In genomic region chr1:20311485-20311884, GRCm38 (mm10) we compare ENCODE assay signal across 8 mouse cellular contexts.
A peak's percentile ranks its signal among the peaks of the same experiment; 100 is the strongest.
DNase-seq lines count a peak whose midpoint lies in the region; ATAC-seq and TF ChIP-seq lines count a peak whose summit lies in the region.

No protein-coding gene starts in this region.

- no peaks in the 10 kb centered on the region for H3K36me3 ChIP-seq in heart, embryonic 10.5 days
- no peaks in the 10 kb centered on the region for H3K36me3 ChIP-seq in ES-E14 (ENCODE audit: control insufficient read depth, insufficient read depth, low read length, poor library complexity, severe bottlenecking)
- no peaks in the 10 kb centered on the region for H3K36me3 ChIP-seq in hindbrain, embryonic 11.5 days (ENCODE audit: control insufficient read depth, insufficient read depth, low read length)
- no peaks in the 10 kb centered on the region for H3K36me3 ChIP-seq in midbrain, embryonic 11.5 days (ENCODE audit: control insufficient read depth, insufficient read depth, low read length)

- in situ Hi-C loops in ES-E14 (cut with MboI; ENCODE audit: low sequenced_read_pairs in 2 of 2, unreplicated experiment in 2 of 2) = loop anchor here in 1 of 2 experiments (25.0 kb wide), 1 partner anchor 201 kb away; no protein-coding TSS in a partner anchor

- ATAC-seq in hindbrain, embryonic 11.5 days (ENCODE audit: low FRiP score) = peak; percentile 47; the same call in 1 of the 2 replicates
- ATAC-seq in midbrain, embryonic 11.5 days (ENCODE audit: low FRiP score) = peak; percentile 68
- no peak for ATAC-seq in granulocyte monocyte progenitor cell, adult 5-6 weeks (replicated peaks; ENCODE audit: poor library complexity, severe bottlenecking)

- no peaks in the 10 kb centered on the region for H3K9me3 ChIP-seq in heart, embryonic 10.5 days
- H3K9me3 ChIP-seq in ES-E14 (ENCODE audit: control insufficient read depth, insufficient read depth, low read depth, low read length) = no peaks in the 10 kb centered on the region
- no peaks in the 10 kb centered on the region for H3K9me3 ChIP-seq in hindbrain, embryonic 11.5 days (ENCODE audit: control insufficient read depth, low read length)
- no peaks in the 10 kb centered on the region for H3K9me3 ChIP-seq in midbrain, embryonic 11.5 days (ENCODE audit: control insufficient read depth, low read length)

- H3K4me3 ChIP-seq in heart, embryonic 10.5 days = no peak overlapping the region
- H3K4me3 ChIP-seq in ES-E14 (ENCODE audit: insufficient read depth in 1 of 2, low read depth in 1 of 2, low read length in 2 of 2, poor library complexity in 1 of 2, severe bottlenecking in 1 of 2) = no peak overlapping the region
- H3K4me3 ChIP-seq in hindbrain, embryonic 11.5 days (ENCODE audit: low read depth, low read length) = no peak overlapping the region
- no peak overlapping the region for H3K4me3 ChIP-seq in midbrain, embryonic 11.5 days (ENCODE audit: low read depth, low read length)

- no peak overlapping the region for H3K27ac ChIP-seq in heart, embryonic 10.5 days
- no peak overlapping the region for H3K27ac ChIP-seq in ES-E14 (ENCODE audit: insufficient read depth, low read depth, low read length, poor library complexity, severe bottlenecking)
- no peak overlapping the region for H3K27ac ChIP-seq in hindbrain, embryonic 11.5 days (ENCODE audit: low read depth, low read length)
- no peak overlapping the region for H3K27ac ChIP-seq in midbrain, embryonic 11.5 days (ENCODE audit: low read depth, low read length)

- no peaks in the 10 kb centered on the region for H3K27me3 ChIP-seq in heart, embryonic 10.5 days (ENCODE audit: insufficient read depth, poor library complexity, severe bottlenecking)
- H3K27me3 ChIP-seq in hindbrain, embryonic 11.5 days (ENCODE audit: control insufficient read depth, insufficient read depth, low read length) = peaks cover 6% of the 10 kb centered on the region; the same call in 1 of the 2 replicates
- peaks cover 2% of the 10 kb centered on the region; the same call in 1 of the 2 replicates for H3K27me3 ChIP-seq in midbrain, embryonic 11.5 days (ENCODE audit: control insufficient read depth, insufficient read depth, low read length)

- WGBS in heart, embryonic 10.5 days = 4% methylated on average over 2 of the region's 2 CpGs
- 6% methylated on average over 2 of the region's 2 CpGs for WGBS in hindbrain, embryonic 11.5 days
- WGBS in midbrain, embryonic 11.5 days = 13% methylated on average over 2 of the region's 2 CpGs

- no peak overlapping the region for H3K9ac ChIP-seq in ES-E14 (ENCODE audit: insufficient read depth, low read depth, low read length, poor library complexity, severe bottlenecking)
- no peak overlapping the region for H3K9ac ChIP-seq in hindbrain, embryonic 11.5 days (ENCODE audit: low read depth, low read length)
- no peak overlapping the region for H3K9ac ChIP-seq in midbrain, embryonic 11.5 days (ENCODE audit: low read length)

- DNase-seq in heart, adult 18-20 months = peak; percentile 7 to 52
- no peak for DNase-seq in heart, embryonic 10.5 days (ENCODE audit: low spot score)
- DNase-seq in ES-E14 (ENCODE audit: low read depth, low spot score) = peak; percentile 48
- peak; percentile 43 to 60 for DNase-seq in cerebellum, postnatal 4 days (ENCODE audit: low spot score in 2 of 2)
- DNase-seq in hindbrain, embryonic 11.5 days (ENCODE audit: low spot score) = peak; percentile 82
- DNase-seq in layer of hippocampus, postnatal 14 days (ENCODE audit: low spot score in 2 of 2) = peak; percentile 48 to 82
- DNase-seq in midbrain, embryonic 11.5 days (ENCODE audit: low spot score, missing footprints) = peak; percentile 97

- H3K4me2 ChIP-seq in hindbrain, embryonic 11.5 days (replicated peaks; ENCODE audit: low read depth, low read length) = no peak overlapping the region
- no peak overlapping the region for H3K4me2 ChIP-seq in midbrain, embryonic 11.5 days

- H3K4me1 ChIP-seq in heart, embryonic 10.5 days = no peaks in the 10 kb centered on the region
- H3K4me1 ChIP-seq in ES-E14 (ENCODE audit: control insufficient read depth in 2 of 2, insufficient read depth in 2 of 2, low read length in 2 of 2, poor library complexity in 1 of 2) = no peaks in the 10 kb centered on the region
- no peaks in the 10 kb centered on the region for H3K4me1 ChIP-seq in hindbrain, embryonic 11.5 days (replicated peaks; ENCODE audit: control insufficient read depth, insufficient read depth, low read length)
- no peaks in the 10 kb centered on the region for H3K4me1 ChIP-seq in midbrain, embryonic 11.5 days (ENCODE audit: control insufficient read depth, insufficient read depth, low read length)

TF ChIP-seq in ES-E14, 5 proteins besides CTCF, POLR2A, EP300 and RAD21:
- TF ChIP-seq MAFK (IDR thresholded peaks at IDR 0.05; ENCODE audit: insufficient read depth, low read depth, low read length) (no peak), ZNF384 (IDR thresholded peaks at IDR 0.05; ENCODE audit: low read depth, low read length) (no peak), HCFC1 (IDR thresholded peaks at IDR 0.05; ENCODE audit: borderline replicate concordance, insufficient read depth, low read length) (no peak), ZC3H11A (IDR thresholded peaks at IDR 0.05; ENCODE audit: borderline replicate concordance, low read depth, low read length) (no peak), CHD2 (IDR thresholded peaks at IDR 0.05; ENCODE audit: low read depth, low read length) (no peak)
